Mouse (Mus musculus): ENCODE results near the gene Tff3. TPM values are rescaled to one million over a fixed set of nuclear protein-coding genes. Genes with fewer than 3 reads are reported as not detected.

Tff3 gene
- 0.97 and 1.1 TPM in 2 replicates for polyA plus RNA-seq (2012; rRNA removed)

- no peak for DNase-seq (ENCODE audit: low read depth)
- TF ChIP-seq POLR2A (IDR thresholded peaks at IDR 0.05; ENCODE audit: borderline replicate concordance, extremely low read depth, insufficient read depth, insufficient read length, poor library complexity, severe bottlenecking), result no peak
- no peak for TF ChIP-seq CTCF (IDR thresholded peaks at IDR 0.05; ENCODE audit: borderline replicate concordance, extremely low read depth, insufficient read depth, insufficient read length)
These were observed at the start of gene Tff3 for GRCm38 (mm10) chr17:31129452-31129851. Gene Tff3 (minus strand): TSS chr17:31129646.

GRCm38 (mm10) chr17:31176321-31176720 lies 46.9 kb upstream of the Tff3 start:
- DNase-seq (ENCODE audit: low read depth), result no peak
- TF ChIP-seq CTCF (IDR thresholded peaks at IDR 0.05; ENCODE audit: borderline replicate concordance, extremely low read depth, insufficient read depth, insufficient read length) (no peak), POLR2A (IDR thresholded peaks at IDR 0.05; ENCODE audit: borderline replicate concordance, extremely low read depth, insufficient read depth, insufficient read length, poor library complexity, severe bottlenecking) (no peak)

- TF ChIP-seq CTCF (IDR thresholded peaks at IDR 0.05; ENCODE audit: borderline replicate concordance, extremely low read depth, insufficient read depth, insufficient read length) (no peak), POLR2A (IDR thresholded peaks at IDR 0.05; ENCODE audit: borderline replicate concordance, extremely low read depth, insufficient read depth, insufficient read length, poor library complexity, severe bottlenecking) (no peak)
- DNase-seq (ENCODE audit: low read depth), result no peak
These were observed 40.4 kb upstream of the Tff3 start for GRCm38 (mm10) chr17:31169796-31170195.

DNA sequence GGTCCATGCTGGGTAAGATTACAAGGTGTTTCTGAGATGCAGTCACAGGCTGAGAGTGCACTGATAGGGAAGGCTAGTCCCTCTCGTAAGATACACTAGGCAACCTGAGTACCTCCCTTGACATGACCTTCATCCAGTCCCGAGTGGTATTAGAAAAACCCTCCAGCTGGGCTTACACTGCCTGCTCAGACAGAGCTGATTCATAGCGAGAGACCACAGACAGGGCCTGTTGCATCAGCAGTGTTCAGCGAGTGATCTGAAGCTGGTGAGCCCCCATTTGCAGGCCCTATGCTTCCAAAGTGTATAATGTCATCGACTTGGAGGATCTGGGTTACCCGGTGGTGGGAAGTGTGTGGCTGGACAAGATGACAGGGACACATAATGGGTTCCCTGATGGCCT lies 35.7 kb upstream of the Tff3 start, which contains the start of gene Tff1:
Tff1 (minus strand) TSS at position 151 of the 400 bp plus-strand sequence.
- no peak for TF ChIP-seq CTCF (IDR thresholded peaks at IDR 0.05; ENCODE audit: borderline replicate concordance, extremely low read depth, insufficient read depth, insufficient read length)
- TF ChIP-seq POLR2A (IDR thresholded peaks at IDR 0.05; ENCODE audit: borderline replicate concordance, extremely low read depth, insufficient read depth, insufficient read length, poor library complexity, severe bottlenecking), result no peak
- DNase-seq (ENCODE audit: low read depth), result no peak

GRCm38 (mm10) chr17:31163821-31164220 lies 34.4 kb upstream of the Tff3 start:
- no peak for TF ChIP-seq CTCF (IDR thresholded peaks at IDR 0.05; ENCODE audit: borderline replicate concordance, extremely low read depth, insufficient read depth, insufficient read length)
- TF ChIP-seq POLR2A (IDR thresholded peaks at IDR 0.05; ENCODE audit: borderline replicate concordance, extremely low read depth, insufficient read depth, insufficient read length, poor library complexity, severe bottlenecking), result no peak
- DNase-seq (ENCODE audit: low read depth), result no peak

GRCm38 (mm10) chr17:31162607-31163006 lies 33.2 kb upstream of the Tff3 start:
- TF ChIP-seq CTCF (IDR thresholded peaks at IDR 0.05; ENCODE audit: borderline replicate concordance, extremely low read depth, insufficient read depth, insufficient read length), result no peak
- no peak for TF ChIP-seq POLR2A (IDR thresholded peaks at IDR 0.05; ENCODE audit: borderline replicate concordance, extremely low read depth, insufficient read depth, insufficient read length, poor library complexity, severe bottlenecking)
- no peak for DNase-seq (ENCODE audit: low read depth)

GRCm38 (mm10) chr17:31160291-31160690 lies 30.8 kb upstream of the Tff3 start:
- TF ChIP-seq POLR2A (IDR thresholded peaks at IDR 0.05; ENCODE audit: borderline replicate concordance, extremely low read depth, insufficient read depth, insufficient read length, poor library complexity, severe bottlenecking) (no peak), CTCF (IDR thresholded peaks at IDR 0.05; ENCODE audit: borderline replicate concordance, extremely low read depth, insufficient read depth, insufficient read length) (no peak)
- DNase-seq (ENCODE audit: low read depth), result no peak

GRCm38 (mm10) chr17:31157921-31158320 lies 28.5 kb upstream of the Tff3 start:
- TF ChIP-seq CTCF (IDR thresholded peaks at IDR 0.05; ENCODE audit: borderline replicate concordance, extremely low read depth, insufficient read depth, insufficient read length) (no peak), POLR2A (IDR thresholded peaks at IDR 0.05; ENCODE audit: borderline replicate concordance, extremely low read depth, insufficient read depth, insufficient read length, poor library complexity, severe bottlenecking) (no peak)
- DNase-seq (ENCODE audit: low read depth), result no peak

DNA sequence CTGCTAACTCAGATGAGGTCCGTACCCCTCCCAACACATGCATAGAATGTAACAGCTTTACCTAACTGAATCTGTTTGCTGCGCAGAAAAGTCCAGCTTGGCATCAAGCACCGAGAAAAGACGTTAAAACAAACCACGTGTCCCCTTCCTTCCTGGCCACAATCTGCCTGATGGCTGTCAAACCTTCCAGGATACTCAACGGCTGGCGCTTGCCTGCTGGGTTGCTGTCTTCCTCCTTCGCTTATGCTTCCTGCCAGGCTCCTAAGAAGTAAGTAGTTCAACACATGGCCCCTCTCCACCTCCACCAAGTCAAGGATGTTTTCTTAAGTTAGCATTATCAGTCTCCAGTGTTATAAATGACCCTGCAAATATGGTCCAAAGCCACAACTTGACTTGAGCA lies 24.3 kb upstream of the Tff3 start:
- TF ChIP-seq CTCF (IDR thresholded peaks at IDR 0.05; ENCODE audit: borderline replicate concordance, extremely low read depth, insufficient read depth, insufficient read length), result no peak
- no peak for TF ChIP-seq POLR2A (IDR thresholded peaks at IDR 0.05; ENCODE audit: borderline replicate concordance, extremely low read depth, insufficient read depth, insufficient read length, poor library complexity, severe bottlenecking)
- no peak for DNase-seq (ENCODE audit: low read depth)

DNA sequence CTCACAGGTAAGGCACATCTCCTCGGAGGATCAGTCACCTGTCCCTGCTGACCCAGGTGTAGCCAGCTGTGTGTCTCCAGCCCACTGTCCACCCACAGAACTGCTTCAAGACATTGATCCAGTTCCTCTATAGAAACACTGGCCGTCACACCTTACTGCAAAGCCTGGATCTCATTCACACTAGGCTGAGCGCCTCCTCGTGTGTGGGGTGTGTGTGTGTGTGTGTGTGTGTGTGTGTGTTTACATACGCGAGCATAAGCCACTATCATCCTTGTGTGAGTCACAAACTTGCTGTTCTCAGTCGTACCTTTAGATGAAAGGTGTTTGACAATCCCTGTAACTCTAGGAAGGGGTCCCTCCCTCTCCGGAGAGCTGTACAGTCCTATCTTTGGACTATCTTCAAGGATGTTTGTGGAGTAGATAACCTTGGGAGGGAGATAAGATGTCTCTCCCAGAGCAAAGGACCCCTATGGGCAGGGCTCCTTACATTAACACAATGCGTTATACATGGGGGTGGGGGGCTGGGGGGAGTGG lies 23.6 kb upstream of the Tff3 start:
- no peak for TF ChIP-seq POLR2A (IDR thresholded peaks at IDR 0.05; ENCODE audit: borderline replicate concordance, extremely low read depth, insufficient read depth, insufficient read length, poor library complexity, severe bottlenecking)
- DNase-seq (ENCODE audit: low read depth), result no peak

GRCm38 (mm10) chr17:31152512-31152911 lies 23.1 kb upstream of the Tff3 start:
- DNase-seq (ENCODE audit: low read depth), result no peak
- TF ChIP-seq CTCF (IDR thresholded peaks at IDR 0.05; ENCODE audit: borderline replicate concordance, extremely low read depth, insufficient read depth, insufficient read length) (no peak), POLR2A (IDR thresholded peaks at IDR 0.05; ENCODE audit: borderline replicate concordance, extremely low read depth, insufficient read depth, insufficient read length, poor library complexity, severe bottlenecking) (no peak)

DNA sequence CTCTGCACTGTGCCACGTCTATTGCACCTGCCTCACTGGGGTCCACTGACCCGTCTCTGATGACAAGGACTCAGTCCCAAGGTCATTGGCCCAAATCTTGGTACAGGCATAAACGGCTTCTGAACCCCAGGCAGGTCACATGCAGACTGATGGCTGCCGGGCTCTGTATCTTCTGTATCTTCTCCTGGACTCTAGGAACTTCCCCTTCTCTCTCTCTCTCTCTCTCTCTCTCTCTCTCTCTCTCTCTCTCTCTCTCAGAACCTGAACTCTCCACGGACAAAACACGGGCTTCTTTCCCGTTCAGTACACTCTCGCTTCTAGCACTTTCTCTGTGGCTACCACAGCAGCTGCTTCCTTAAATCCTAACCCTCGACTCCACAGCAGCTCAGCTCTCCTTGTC lies 16.6 kb upstream of the Tff3 start:
- no peak for TF ChIP-seq CTCF (IDR thresholded peaks at IDR 0.05; ENCODE audit: borderline replicate concordance, extremely low read depth, insufficient read depth, insufficient read length)
- TF ChIP-seq POLR2A (IDR thresholded peaks at IDR 0.05; ENCODE audit: borderline replicate concordance, extremely low read depth, insufficient read depth, insufficient read length, poor library complexity, severe bottlenecking), result no peak
- DNase-seq (ENCODE audit: low read depth), result no peak
